Mouse (Mus musculus) forelimb bud, embryonic 11.5 days (tissue): ENCODE measurements around the gene Adi1.

Source experiments
- DNase-seq: peaks from one replicate; pipeline ENCODE4 v3.0.0-alpha.2; 2012; ENCODE audit warnings: low read depth, low spot score

Gene Adi1

GRCm38 (mm10) chr12:28675121-28675924, at the start of gene Adi1:
Gene Adi1, plus strand, starts transcription at chr12:28675231.
- peak; percentile 75 for DNase-seq

GRCm38 (mm10) chr12:28625407-28625806, 49.6 kb upstream of the Adi1 start:
- DNase-seq: no peak

- no peak for DNase-seq
Observed at GRCm38 (mm10) chr12:28627092-28627491, 47.9 kb upstream of the Adi1 start.

GRCm38 (mm10) chr12:28628436-28628835, 46.6 kb upstream of the Adi1 start:
- no peak for DNase-seq

- no peak for DNase-seq
Observed at GRCm38 (mm10) chr12:28635058-28635534, 39.9 kb upstream of the Adi1 start.

- peak; percentile 96 for DNase-seq
Observed at GRCm38 (mm10) chr12:28635535-28636476, 39.2 kb upstream of the Adi1 start, which contains the start of gene Rps7. Gene Rps7, minus strand, starts transcription at chr12:28635953.

GRCm38 (mm10) chr12:28636543-28636942, 38.5 kb upstream of the Adi1 start:
- no peak for DNase-seq

- DNase-seq: no peak
Observed at GRCm38 (mm10) chr12:28638778-28639177, 36.3 kb upstream of the Adi1 start.

GRCm38 (mm10) chr12:28649141-28650110, 25.6 kb upstream of the Adi1 start, which contains the start of gene Rnaseh1:
Gene Rnaseh1, plus strand, starts transcription at chr12:28649602.
- peak; percentile 82 for DNase-seq

GRCm38 (mm10) chr12:28662628-28663027, 12.4 kb upstream of the Adi1 start:
- no peak for DNase-seq

GRCm38 (mm10) chr12:28666734-28667133, 8.3 kb upstream of the Adi1 start:
- DNase-seq: no peak

- no peak for DNase-seq
Observed at GRCm38 (mm10) chr12:28667287-28667686, 7.7 kb upstream of the Adi1 start.

GRCm38 (mm10) chr12:28674038-28674720, 852 bp upstream of the Adi1 start:
- DNase-seq: no peak

GRCm38 (mm10) chr12:28675925-28676209, 836 bp downstream of the Adi1 start:
- no peak for DNase-seq

GRCm38 (mm10) chr12:28684674-28685073, 9.6 kb downstream of the Adi1 start:
- no peak for DNase-seq

GRCm38 (mm10) chr12:28685771-28686170, 10.7 kb downstream of the Adi1 start:
- no peak for DNase-seq

- no peak for DNase-seq
Observed at GRCm38 (mm10) chr12:28686199-28686879, 11.3 kb downstream of the Adi1 start.

- no peak for DNase-seq
Observed at GRCm38 (mm10) chr12:28688996-28689395, 14.0 kb downstream of the Adi1 start.

GRCm38 (mm10) chr12:28690730-28691129, 15.7 kb downstream of the Adi1 start:
- DNase-seq: no peak

- no peak for DNase-seq
Observed at GRCm38 (mm10) chr12:28693738-28694137, 18.7 kb downstream of the Adi1 start.
